10 mouse cellular contexts compared by ENCODE assay signal in the genomic region with DNA sequence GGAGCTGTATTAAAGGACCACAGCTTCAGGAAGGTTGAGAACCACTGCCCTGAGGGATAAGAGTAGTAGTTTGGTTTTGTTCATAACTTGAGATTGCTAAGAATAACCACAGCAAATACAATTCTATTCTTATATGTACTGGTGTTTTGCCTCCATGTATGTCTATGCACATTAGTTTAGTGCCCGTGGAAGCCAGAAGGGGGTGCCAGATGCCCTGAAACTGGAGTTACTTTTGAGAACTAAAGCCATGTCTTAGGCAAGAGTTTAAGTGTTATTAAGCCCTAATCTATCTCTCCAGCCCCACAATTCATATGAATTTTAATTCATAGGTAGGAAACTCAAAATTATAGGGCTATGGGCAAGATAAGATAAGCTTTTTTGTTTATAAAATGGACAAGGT. TPM values are rescaled to one million over a fixed set of nuclear protein-coding genes. Genes with fewer than 3 reads are reported as not detected.
A peak's percentile ranks its signal among the peaks of the same experiment; 100 is the strongest.
DNase-seq lines count a peak whose midpoint lies in the region; ATAC-seq and TF ChIP-seq lines count a peak whose summit lies in the region.
"Had no signal": no experiment of that assay in that cellular context is flagged by ENCODE, and none has a peak within 500 bp of the region (broad histone marks: within the 10 kb centered on the region; RNA-seq: fewer than 3 reads in every experiment).

No protein-coding gene starts in this region.

- no peaks in the 10 kb centered on the region for H3K9me3 ChIP-seq in limb, embryonic 14.5 days (ENCODE audit: control insufficient read depth, low read length)
- H3K9me3 ChIP-seq: embryonic facial prominence, embryonic 13.5 days had no signal

- 21% methylated on average over 1 of the region's 1 CpGs for WGBS in limb, embryonic 14.5 days

- intact Hi-C loops in heart, postnatal 36 days (cut with DNase I) = loop anchor here (1.0 kb wide), 1 partner anchor 45 kb away; no protein-coding TSS in a partner anchor

- no peak overlapping the region for H3K9ac ChIP-seq in limb, embryonic 14.5 days (ENCODE audit: low read depth, low read length, severe bottlenecking)
- H3K9ac ChIP-seq: embryonic facial prominence, embryonic 13.5 days had no signal

- peak; percentile 41 to 60 for DNase-seq in heart, postnatal 36 days
- DNase-seq in heart, adult 11 months = no peak
- peak; percentile 38 for DNase-seq in ES-CJ7 (ENCODE audit: low read depth, low spot score)
- DNase-seq in brain, adult 2 months (ENCODE audit: low read depth, low spot score) = peak; percentile 70
- peak; percentile 17 for DNase-seq in limb, embryonic 14.5 days (ENCODE audit: low spot score)
- peak; percentile 27 for DNase-seq in right cerebral cortex, adult 18-20 months

- no peak for TF ChIP-seq POLR2A in limb, embryonic 14.5 days (IDR thresholded peaks at IDR 0.05; ENCODE audit: borderline replicate concordance, extremely low read depth, insufficient read depth, insufficient read length)

- H3K27me3 ChIP-seq in limb, embryonic 14.5 days (ENCODE audit: control insufficient read depth, insufficient read depth, low read length) = no peaks in the 10 kb centered on the region
- H3K27me3 ChIP-seq: embryonic facial prominence, embryonic 13.5 days had no signal

- H3K27ac ChIP-seq in limb, embryonic 14.5 days (replicated peaks; ENCODE audit: low read depth, low read length) = no peak overlapping the region
- H3K27ac ChIP-seq: embryonic facial prominence, embryonic 13.5 days; macrophage had no signal

- no peaks in the 10 kb centered on the region for H3K36me3 ChIP-seq in limb, embryonic 14.5 days (ENCODE audit: control insufficient read depth, insufficient read depth, low read length)
- H3K36me3 ChIP-seq: embryonic facial prominence, embryonic 13.5 days had no signal

- no peak overlapping the region for H3K4me2 ChIP-seq in limb, embryonic 14.5 days (replicated peaks; ENCODE audit: low read depth, low read length, severe bottlenecking)
- H3K4me2 ChIP-seq: embryonic facial prominence, embryonic 13.5 days had no signal

- ATAC-seq in hematopoietic stem cell, adult 5-6 weeks (replicated peaks in 1 of 2; ENCODE audit: insufficient read depth in 1 of 2, low FRiP score in 2 of 2, low TSS enrichment in 1 of 2, low read depth in 1 of 2, poor library complexity in 2 of 2, severe bottlenecking in 2 of 2) = peak; percentile 54 to 60; a peak in 2 of 4 replicates
- no peak for ATAC-seq in limb, embryonic 14.5 days (ENCODE audit: low FRiP score, low read depth)
- ATAC-seq in activated CD4-positive, CD25-positive, alpha-beta regulatory T cell, adult 4 months = no peak

- H3K4me1 ChIP-seq in limb, embryonic 14.5 days (ENCODE audit: control insufficient read depth, insufficient read depth, low read length) = no peaks in the 10 kb centered on the region

- H3K4me3 ChIP-seq in limb, embryonic 14.5 days (replicated peaks; ENCODE audit: low read length) = no peak overlapping the region
- H3K4me3 ChIP-seq: embryonic facial prominence, embryonic 13.5 days had no signal

RNA-seq across cellular contexts. Expression of a gene that starts 5.3 kb away (rescaled TPM):
- total RNA-seq in heart, postnatal 36 days (2021) = under 1 TPM; 0.06 to 0.11 TPM
- 0.13 TPM in 1 of 2 replicates, not detected in the other for total RNA-seq in hematopoietic stem cell, adult 5-6 weeks (2017)
- polyA plus RNA-seq in limb, embryonic 14.5 days (2012; rRNA removed) = 0.12 and 0.19 TPM in 2 replicates
- 0.12 and 0.39 TPM in 2 replicates for polyA plus RNA-seq in limb, embryonic 14.5 days (2014; fragmentation: Nextera tagmentation; extraction: Ambion mirVana)
- polyA plus RNA-seq in activated CD4-positive, CD25-positive, alpha-beta regulatory T cell, adult 4 months (2017; shearing (Covaris generic)) = under 1 TPM in 1 of 2 experiments, not detected in 1; 0.11 TPM

RNA-seq across cellular contexts. Expression of a gene that starts 5.4 kb away (rescaled TPM):
- total RNA-seq in heart, postnatal 36 days (2021) = 10 to 100 TPM; 92.1 to 94.7 TPM
- total RNA-seq in hematopoietic stem cell, adult 5-6 weeks (2017) = 51.5 and 65.8 TPM in 2 replicates
- 53.8 and 61.7 TPM in 2 replicates for polyA plus RNA-seq in limb, embryonic 14.5 days (2012; rRNA removed)
- 55.6 and 64.4 TPM in 2 replicates for polyA plus RNA-seq in limb, embryonic 14.5 days (2014; fragmentation: Nextera tagmentation; extraction: Ambion mirVana)
- 10 to 100 TPM; 84.5 to 98.6 TPM for polyA plus RNA-seq in activated CD4-positive, CD25-positive, alpha-beta regulatory T cell, adult 4 months (2017; shearing (Covaris generic))

Comparison
In these comparisons a context has a peak if more than half of its experiments do, and no peak if none do; other contexts are left out.
1. ATAC-seq: peak in hematopoietic stem cell, adult 5-6 weeks (2 of 2); none in limb, embryonic 14.5 days (single experiment) and activated CD4-positive, CD25-positive, alpha-beta regulatory T cell, adult 4 months (single experiment).